Comparison of ENCODE assay signal across 18 mouse cellular contexts in the genomic region with DNA sequence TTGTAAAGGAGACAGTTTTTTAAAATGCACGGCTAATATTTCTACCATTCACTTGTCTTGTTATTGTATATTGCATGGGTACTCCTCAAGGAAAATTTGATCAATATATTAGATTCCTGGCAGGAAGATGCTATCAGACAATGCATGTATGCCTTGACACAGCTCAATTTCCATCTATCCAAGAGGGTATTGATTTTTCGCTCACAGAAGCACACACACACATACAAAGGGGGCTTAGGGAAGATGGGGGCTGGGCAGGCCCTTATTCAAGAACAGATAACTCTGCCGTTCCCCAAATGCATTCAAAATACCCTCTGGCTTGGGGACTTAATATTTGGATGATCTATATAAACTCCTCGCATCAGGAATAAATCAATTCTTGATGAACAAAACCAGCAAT. TPM values are rescaled to one million over a fixed set of nuclear protein-coding genes. Genes with fewer than 3 reads are reported as not detected.
DNase-seq lines count a peak whose midpoint lies in the region; ATAC-seq lines count a peak whose summit lies in the region.
"Had no signal": no experiment of that assay in that cellular context is flagged by ENCODE, and none has a peak within 500 bp of the region (broad histone marks: within the 10 kb centered on the region; RNA-seq: fewer than 3 reads in every experiment).

No protein-coding gene starts in this region.

- no peak overlapping the region for H3K4me3 ChIP-seq in forebrain, embryonic 15.5 days
- H3K4me3 ChIP-seq in forebrain, embryonic 10.5 days, result no peak overlapping the region
- H3K4me3 ChIP-seq in neural tube, embryonic 11.5 days (ENCODE audit: low read depth, low read length), result no peak overlapping the region
- no peak overlapping the region for H3K4me3 ChIP-seq in neural tube, embryonic 15.5 days (replicated peaks)
- H3K4me3 ChIP-seq in hindbrain, embryonic 14.5 days (replicated peaks; ENCODE audit: low read length), result no peak overlapping the region
- no peak overlapping the region for H3K4me3 ChIP-seq in neural tube, embryonic 14.5 days (ENCODE audit: low read depth, low read length)
- H3K4me3 ChIP-seq: heart, embryonic 15.5 days; myocyte; stomach, embryonic 15.5 days had no signal

- H3K36me3 ChIP-seq in forebrain, embryonic 15.5 days, result no peaks in the 10 kb centered on the region
- H3K36me3 ChIP-seq in forebrain, embryonic 10.5 days (replicated peaks), result no peaks in the 10 kb centered on the region
- H3K36me3 ChIP-seq in neural tube, embryonic 11.5 days (ENCODE audit: control insufficient read depth, insufficient read depth, low read length), result no peaks in the 10 kb centered on the region
- no peaks in the 10 kb centered on the region for H3K36me3 ChIP-seq in neural tube, embryonic 15.5 days
- no peaks in the 10 kb centered on the region for H3K36me3 ChIP-seq in hindbrain, embryonic 14.5 days (replicated peaks; ENCODE audit: control insufficient read depth, insufficient read depth)
- H3K36me3 ChIP-seq in neural tube, embryonic 14.5 days (ENCODE audit: control insufficient read depth, insufficient read depth, low read length), result no peaks in the 10 kb centered on the region
- H3K36me3 ChIP-seq: heart, embryonic 15.5 days; stomach, embryonic 15.5 days had no signal

- no peaks in the 10 kb centered on the region for H3K9me3 ChIP-seq in forebrain, embryonic 15.5 days
- H3K9me3 ChIP-seq in forebrain, embryonic 10.5 days, result no peaks in the 10 kb centered on the region
- no peaks in the 10 kb centered on the region for H3K9me3 ChIP-seq in neural tube, embryonic 11.5 days (ENCODE audit: control insufficient read depth, low read length)
- H3K9me3 ChIP-seq in neural tube, embryonic 15.5 days (replicated peaks), result no peaks in the 10 kb centered on the region
- H3K9me3 ChIP-seq in hindbrain, embryonic 14.5 days (ENCODE audit: control insufficient read depth, low read length), result no peaks in the 10 kb centered on the region
- H3K9me3 ChIP-seq in neural tube, embryonic 14.5 days (ENCODE audit: control insufficient read depth, low read length), result no peaks in the 10 kb centered on the region
- H3K9me3 ChIP-seq: heart, embryonic 15.5 days; stomach, embryonic 15.5 days had no signal

- 71% methylated on average over 4 of the region's 4 CpGs for WGBS in forebrain, embryonic 15.5 days
- WGBS in forebrain, embryonic 10.5 days, result 84% methylated on average over 4 of the region's 4 CpGs
- WGBS in neural tube, embryonic 11.5 days, result 86% methylated on average over 4 of the region's 4 CpGs
- WGBS in neural tube, embryonic 15.5 days, result 79% methylated on average over 4 of the region's 4 CpGs
- WGBS in hindbrain, embryonic 14.5 days, result 65% methylated on average over 4 of the region's 4 CpGs
- 74% methylated on average over 4 of the region's 4 CpGs for WGBS in neural tube, embryonic 14.5 days

- ATAC-seq in forebrain, embryonic 15.5 days (replicated peaks), result no peak
- ATAC-seq in neural tube, embryonic 11.5 days (ENCODE audit: insufficient read depth, low FRiP score, low TSS enrichment), result no peak
- ATAC-seq in neural tube, embryonic 15.5 days (ENCODE audit: low FRiP score), result no peak
- no peak for ATAC-seq in hindbrain, embryonic 14.5 days (ENCODE audit: low FRiP score)
- ATAC-seq in neural tube, embryonic 14.5 days (ENCODE audit: low read depth), result peak; percentile 34; the same call in 1 of the 2 replicates
- ATAC-seq: intestine, embryonic 16.5 days; Patski had no signal

- DNase-seq in forebrain, embryonic 10.5 days (ENCODE audit: extremely low spot score, low spot score), result no peak
- no peak for DNase-seq in neural tube, embryonic 11.5 days (ENCODE audit: low spot score)
- no peak for DNase-seq in hindbrain, embryonic 14.5 days (ENCODE audit: low spot score)
- no peak for DNase-seq in Muller cell, postnatal 12 days (ENCODE audit: inconsistent ontology term)
- DNase-seq: cerebellum, adult 11 months; cerebellum, adult 9-11 months; kidney, adult 9 months; kidney, postnatal 14 days; lung, postnatal 4 days; thymus, postnatal 25 days had no signal

- H3K9ac ChIP-seq in forebrain, embryonic 15.5 days (replicated peaks), result no peak overlapping the region
- H3K9ac ChIP-seq in neural tube, embryonic 11.5 days (ENCODE audit: low read length), result no peak overlapping the region
- H3K9ac ChIP-seq in neural tube, embryonic 15.5 days (replicated peaks), result no peak overlapping the region
- no peak overlapping the region for H3K9ac ChIP-seq in hindbrain, embryonic 14.5 days
- no peak overlapping the region for H3K9ac ChIP-seq in neural tube, embryonic 14.5 days (replicated peaks; ENCODE audit: low read depth, low read length)
- H3K9ac ChIP-seq: heart, embryonic 15.5 days; stomach, embryonic 15.5 days had no signal

- no peak overlapping the region for H3K4me2 ChIP-seq in forebrain, embryonic 15.5 days (replicated peaks)
- H3K4me2 ChIP-seq in neural tube, embryonic 11.5 days (ENCODE audit: low read depth), result no peak overlapping the region
- no peak overlapping the region for H3K4me2 ChIP-seq in neural tube, embryonic 15.5 days
- no peak overlapping the region for H3K4me2 ChIP-seq in hindbrain, embryonic 14.5 days (replicated peaks)
- H3K4me2 ChIP-seq in neural tube, embryonic 14.5 days (ENCODE audit: low read depth, low read length), result no peak overlapping the region
- H3K4me2 ChIP-seq: heart, embryonic 15.5 days; stomach, embryonic 15.5 days had no signal

- H3K27me3 ChIP-seq in forebrain, embryonic 15.5 days, result no peaks in the 10 kb centered on the region
- no peaks in the 10 kb centered on the region for H3K27me3 ChIP-seq in forebrain, embryonic 10.5 days (ENCODE audit: poor library complexity, severe bottlenecking)
- H3K27me3 ChIP-seq in neural tube, embryonic 11.5 days (ENCODE audit: control insufficient read depth, insufficient read depth, low read length), result no peaks in the 10 kb centered on the region
- H3K27me3 ChIP-seq in neural tube, embryonic 15.5 days (replicated peaks), result no peaks in the 10 kb centered on the region
- no peaks in the 10 kb centered on the region for H3K27me3 ChIP-seq in hindbrain, embryonic 14.5 days (ENCODE audit: control insufficient read depth, insufficient read depth, low read length)
- H3K27me3 ChIP-seq in neural tube, embryonic 14.5 days (ENCODE audit: control insufficient read depth, insufficient read depth, low read length), result no peaks in the 10 kb centered on the region
- H3K27me3 ChIP-seq: heart, embryonic 15.5 days; stomach, embryonic 15.5 days had no signal

- H3K27ac ChIP-seq in forebrain, embryonic 15.5 days (replicated peaks), result peak overlapping the region; percentile 57; the same call in 1 of the 2 replicates
- H3K27ac ChIP-seq in forebrain, embryonic 10.5 days, result no peak overlapping the region
- H3K27ac ChIP-seq in neural tube, embryonic 11.5 days (ENCODE audit: low read depth, low read length), result 0 out of 2 replicates have a peak overlapping the region, but pooled peaks have one; percentile 20
- H3K27ac ChIP-seq in neural tube, embryonic 15.5 days (replicated peaks), result no peak overlapping the region
- H3K27ac ChIP-seq in hindbrain, embryonic 14.5 days, result peak overlapping the region; percentile 76
- no peak overlapping the region for H3K27ac ChIP-seq in neural tube, embryonic 14.5 days (ENCODE audit: low read depth, low read length)
- H3K27ac ChIP-seq: heart, embryonic 15.5 days; stomach, embryonic 15.5 days had no signal

- H3K4me1 ChIP-seq in forebrain, embryonic 15.5 days, result no peaks in the 10 kb centered on the region
- peaks cover 16% of the 10 kb centered on the region for H3K4me1 ChIP-seq in forebrain, embryonic 10.5 days
- H3K4me1 ChIP-seq in neural tube, embryonic 11.5 days (ENCODE audit: control insufficient read depth, insufficient read depth, low read length), result no peaks in the 10 kb centered on the region
- 0 out of 2 replicates have a peak, but pooled peaks cover 5% of the 10 kb centered on the region for H3K4me1 ChIP-seq in neural tube, embryonic 15.5 days
- H3K4me1 ChIP-seq in hindbrain, embryonic 14.5 days (replicated peaks; ENCODE audit: control insufficient read depth, insufficient read depth, low read length), result no peaks in the 10 kb centered on the region; the same call in 1 of the 2 replicates
- 0 out of 2 replicates have a peak, but pooled peaks cover 2% of the 10 kb centered on the region for H3K4me1 ChIP-seq in neural tube, embryonic 14.5 days (ENCODE audit: control insufficient read depth, insufficient read depth, low read length)
- H3K4me1 ChIP-seq: heart, embryonic 15.5 days had no signal

RNA-seq across cellular contexts. Expression of a gene that starts 25.9 kb away (rescaled TPM):
- polyA plus RNA-seq in forebrain, embryonic 15.5 days (2015; fragmentation: Nextera tagmentation; extraction: Ambion mirVana), result 71.2 TPM in 2 replicates
- 10.7 and 11.2 TPM in 2 replicates for polyA plus RNA-seq in forebrain, embryonic 10.5 days (2016; fragmentation: Nextera tagmentation; extraction: Ambion mirVana)
- polyA plus RNA-seq in neural tube, embryonic 11.5 days (2014; fragmentation: Nextera tagmentation; extraction: Ambion mirVana), result 15.0 TPM in 2 replicates
- polyA plus RNA-seq in neural tube, embryonic 15.5 days (2015; fragmentation: Nextera tagmentation; extraction: Ambion mirVana), result 42.0 and 46.7 TPM in 2 replicates
- 38.7 and 40.7 TPM in 2 replicates for polyA plus RNA-seq in hindbrain, embryonic 14.5 days (2014; fragmentation: Nextera tagmentation; extraction: Ambion mirVana)
- 49.8 and 68.7 TPM in 2 replicates for polyA plus RNA-seq in neural tube, embryonic 14.5 days (2014; fragmentation: Nextera tagmentation; extraction: Ambion mirVana)

Comparison
In these comparisons a context has a peak if more than half of its experiments do, and no peak if none do; other contexts are left out.
1. H3K27ac ChIP-seq: peak in forebrain, embryonic 15.5 days (single experiment), neural tube, embryonic 11.5 days (single experiment) and hindbrain, embryonic 14.5 days (single experiment); none in forebrain, embryonic 10.5 days (single experiment), neural tube, embryonic 15.5 days (single experiment) and neural tube, embryonic 14.5 days (single experiment).